ENCODE assay signal across 7 mouse cellular contexts in the genomic region with DNA sequence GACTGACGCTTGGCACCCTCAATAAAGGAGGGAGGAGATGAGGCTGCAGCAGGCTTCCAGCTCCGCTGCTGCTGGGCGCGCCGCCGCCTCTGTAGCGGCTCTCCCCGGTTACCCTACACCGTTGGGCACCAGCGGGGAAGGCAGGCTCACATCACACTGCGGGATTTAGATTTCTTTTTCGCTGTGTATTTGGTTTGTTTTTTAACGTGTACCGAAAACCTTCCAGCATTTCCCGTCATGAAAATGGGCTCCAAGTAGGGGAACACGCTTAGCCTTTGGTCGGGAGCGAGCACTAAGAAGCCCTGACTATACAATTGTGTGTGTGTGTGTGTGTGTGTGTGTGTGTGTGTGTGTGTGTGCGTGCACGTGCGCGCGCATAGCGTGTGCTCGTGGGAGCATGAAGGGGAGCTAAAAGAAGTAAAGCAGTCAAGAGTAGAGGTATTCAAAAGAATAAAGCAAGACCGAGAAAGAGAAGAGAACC. TPM values are rescaled to one million over a fixed set of nuclear protein-coding genes. Genes with fewer than 3 reads are reported as not detected.
DNase-seq lines count a peak whose midpoint lies in the region; ATAC-seq and TF ChIP-seq lines count a peak whose summit lies in the region.

No protein-coding gene starts in this region.

- H3K9me3 ChIP-seq in hindbrain, embryonic 10.5 days, result no peaks in the 10 kb centered on the region
- H3K9me3 ChIP-seq in liver, postnatal 0 days (ENCODE audit: low read length), result no peaks in the 10 kb centered on the region
- H3K9me3 ChIP-seq in stomach, postnatal 0 days (ENCODE audit: control insufficient read depth, low read length), result no peaks in the 10 kb centered on the region

- intact Hi-C loops in left cerebral cortex, adult 2 months (cut with DNase I), result no loop called here

- WGBS in hindbrain, embryonic 10.5 days, result under 1% methylated on average over 26 of the region's 26 CpGs
- 2% methylated on average over 26 of the region's 26 CpGs for WGBS in liver, postnatal 0 days (ENCODE audit: insufficient replicate concordance)
- WGBS in stomach, postnatal 0 days, result 5% methylated on average over 26 of the region's 26 CpGs

- peaks cover 16% of the 10 kb centered on the region for H3K4me1 ChIP-seq in hindbrain, embryonic 10.5 days (replicated peaks)
- H3K4me1 ChIP-seq in liver, postnatal 0 days (ENCODE audit: insufficient read depth), result no peaks in the 10 kb centered on the region
- no peaks in the 10 kb centered on the region for H3K4me1 ChIP-seq in stomach, postnatal 0 days (replicated peaks; ENCODE audit: control insufficient read depth, insufficient read depth)

- DNase-seq in left cerebral cortex, adult 2 months (ENCODE audit: extremely low spot score in 1 of 2, low spot score in 2 of 2), result peak; percentile 25 to 57
- no peak for DNase-seq in left cerebral cortex, adult 9 months (ENCODE audit: low spot score in 2 of 2)
- DNase-seq in cerebellum, postnatal 25 days, result peak; percentile 64 to 67
- peak; percentile 53 for DNase-seq in hindbrain, embryonic 10.5 days (ENCODE audit: low spot score)
- DNase-seq in liver, postnatal 0 days, result no peak
- DNase-seq in stomach, postnatal 0 days (ENCODE audit: low spot score), result peak; percentile 34
- no peak for DNase-seq in ovary, postnatal 10 days (ENCODE audit: low spot score)

- peaks cover 41% of the 10 kb centered on the region for H3K27me3 ChIP-seq in hindbrain, embryonic 10.5 days (ENCODE audit: insufficient read depth, poor library complexity, severe bottlenecking)
- H3K27me3 ChIP-seq in liver, postnatal 0 days (ENCODE audit: insufficient read depth, low read length), result peaks cover 23% of the 10 kb centered on the region
- no peaks in the 10 kb centered on the region for H3K27me3 ChIP-seq in stomach, postnatal 0 days (ENCODE audit: control insufficient read depth, insufficient read depth, low read length)

- no peak for TF ChIP-seq EP300 in liver, postnatal 0 days (IDR thresholded peaks at IDR 0.05; ENCODE audit: low read depth)
- TF ChIP-seq EP300 in stomach, postnatal 0 days (optimal IDR thresholded peaks at IDR 0.05), result no peak

- TF ChIP-seq CTCF in left cerebral cortex, adult 2 months (IDR thresholded peaks at IDR 0.05), result no peak
- TF ChIP-seq CTCF in liver, postnatal 0 days (IDR thresholded peaks at IDR 0.05; ENCODE audit: low read depth), result no peak
- TF ChIP-seq CTCF in stomach, postnatal 0 days (IDR thresholded peaks at IDR 0.05; ENCODE audit: low read depth), result no peak

- peak overlapping the region; percentile 56 for H3K4me3 ChIP-seq in left cerebral cortex, adult 2 months
- peak overlapping the region; percentile 54 for H3K4me3 ChIP-seq in hindbrain, embryonic 10.5 days
- H3K4me3 ChIP-seq in liver, postnatal 0 days (ENCODE audit: low read depth, low read length), result peak overlapping the region; percentile 31
- peak overlapping the region; percentile 42 for H3K4me3 ChIP-seq in stomach, postnatal 0 days (ENCODE audit: low read depth, low read length)

- H3K9ac ChIP-seq in liver, postnatal 0 days (replicated peaks), result no peak overlapping the region
- H3K9ac ChIP-seq in stomach, postnatal 0 days (ENCODE audit: low read length), result peak overlapping the region; percentile 27; the same call in 1 of the 2 replicates

- no peaks in the 10 kb centered on the region for H3K36me3 ChIP-seq in hindbrain, embryonic 10.5 days
- no peaks in the 10 kb centered on the region for H3K36me3 ChIP-seq in liver, postnatal 0 days (replicated peaks; ENCODE audit: insufficient read depth, low read length)
- H3K36me3 ChIP-seq in stomach, postnatal 0 days (ENCODE audit: control insufficient read depth, insufficient read depth, low read length), result no peaks in the 10 kb centered on the region

- peak overlapping the region; percentile 83 for H3K27ac ChIP-seq in left cerebral cortex, adult 2 months
- peak overlapping the region; percentile 81 for H3K27ac ChIP-seq in hindbrain, embryonic 10.5 days
- no peak overlapping the region for H3K27ac ChIP-seq in liver, postnatal 0 days (ENCODE audit: low read depth)
- no peak overlapping the region for H3K27ac ChIP-seq in stomach, postnatal 0 days (replicated peaks)

- ATAC-seq in liver, postnatal 0 days, result no peak
- no peak for ATAC-seq in stomach, postnatal 0 days (ENCODE audit: low FRiP score, low TSS enrichment)

- H3K4me2 ChIP-seq in liver, postnatal 0 days (ENCODE audit: low read depth, low read length), result peak overlapping the region; percentile 55
- H3K4me2 ChIP-seq in stomach, postnatal 0 days (replicated peaks; ENCODE audit: low read depth), result peak overlapping the region; percentile 56

RNA-seq across cellular contexts. Expression of a gene that starts 4.1 kb away (rescaled TPM):
- 10 to 100 TPM; 61.5 to 70.5 TPM for total RNA-seq in left cerebral cortex, adult 2 months (2021)
- polyA plus RNA-seq in hindbrain, embryonic 10.5 days (2016; fragmentation: Nextera tagmentation; extraction: Ambion mirVana), result 0.71 and 1.8 TPM in 2 replicates
- polyA plus RNA-seq in liver, postnatal 0 days (2015; fragmentation: Nextera tagmentation; extraction: Ambion mirVana), result not detected in 2 replicates
- 1.3 and 2.1 TPM in 2 replicates for polyA plus RNA-seq in stomach, postnatal 0 days (2015; fragmentation: Nextera tagmentation; extraction: Ambion mirVana)

Comparison
In these comparisons a context has a peak if more than half of its experiments do, and no peak if none do; other contexts are left out.
1. DNase-seq: peak in left cerebral cortex, adult 2 months (2 of 2), cerebellum, postnatal 25 days (2 of 2), hindbrain, embryonic 10.5 days (single experiment) and stomach, postnatal 0 days (single experiment); none in left cerebral cortex, adult 9 months (0 of 2), liver, postnatal 0 days (single experiment) and ovary, postnatal 10 days (single experiment).
2. H3K27ac ChIP-seq: peak in left cerebral cortex, adult 2 months (single experiment) and hindbrain, embryonic 10.5 days (single experiment); none in liver, postnatal 0 days (single experiment) and stomach, postnatal 0 days (single experiment).
3. Peak in every context shown above with its lines, with median percentiles within 50 percentile points of each other: H3K4me3 ChIP-seq.